Mouse (Mus musculus): ENCODE measurements around the gene Fkbp6. TPM values are rescaled to one million over a fixed set of nuclear protein-coding genes. Genes with fewer than 3 reads are reported as not detected.

Gene Fkbp6
- polyA plus RNA-seq, 1 experiment from 2014 or later = not detected

- Histone ChIP-seq H3K27ac (ENCODE audit: low read depth, low read length) (no peak overlapping the region), H3K27me3 (ENCODE audit: control insufficient read depth, insufficient read depth, low read length) (no peaks in the 10 kb centered on the region), H3K36me3 (ENCODE audit: control insufficient read depth, insufficient read depth, low read length) (no peaks in the 10 kb centered on the region), H3K4me2 (replicated peaks; ENCODE audit: low read depth, low read length) (no peak overlapping the region), H3K9me3 (ENCODE audit: control insufficient read depth, low read length) (peaks cover 3% of the 10 kb centered on the region; the same call in 1 of the 2 replicates), H3K4me3 (ENCODE audit: low read length) (no peak overlapping the region), H3K9ac (ENCODE audit: low read depth, low read length) (no peak overlapping the region), H3K4me1 (ENCODE audit: control insufficient read depth, insufficient read depth, low read length) (no peaks in the 10 kb centered on the region; the same call in 1 of the 2 replicates)
- 87% methylated on average over 3 of the region's 3 CpGs for WGBS
- no peak for ATAC-seq (ENCODE audit: low FRiP score, low TSS enrichment)
Observed at GRCm38 (mm10) chr5:135256166-135256565, 93.7 kb downstream of the Fkbp6 start.

GRCm38 (mm10) chr5:135253741-135254401 lies 96.0 kb downstream of the Fkbp6 start:
- 8% methylated on average over 12 of the region's 12 CpGs for WGBS
- Histone ChIP-seq H3K9ac (ENCODE audit: low read depth, low read length) (no peak overlapping the region; the same call in 1 of the 2 replicates), H3K4me3 (ENCODE audit: low read length) (no peak overlapping the region), H3K36me3 (ENCODE audit: control insufficient read depth, insufficient read depth, low read length) (no peaks in the 10 kb centered on the region), H3K9me3 (ENCODE audit: control insufficient read depth, low read length) (peaks cover 3% of the 10 kb centered on the region; the same call in 1 of the 2 replicates), H3K27ac (ENCODE audit: low read depth, low read length) (no peak overlapping the region), H3K4me1 (ENCODE audit: control insufficient read depth, insufficient read depth, low read length) (peaks cover 5% of the 10 kb centered on the region; the same call in 1 of the 2 replicates), H3K27me3 (ENCODE audit: control insufficient read depth, insufficient read depth, low read length) (peaks cover 20% of the 10 kb centered on the region), H3K4me2 (replicated peaks; ENCODE audit: low read depth, low read length) (no peak overlapping the region)
- ATAC-seq (ENCODE audit: low FRiP score, low TSS enrichment) = 0 out of 2 replicates have a peak, but pooled peaks have one; percentile 5

- peak within 1 kb of the TSS; percentile 100 for H3K4me2 ChIP-seq (replicated peaks; ENCODE audit: low read depth, low read length)
- H3K27ac ChIP-seq (ENCODE audit: low read depth, low read length) = no peak within 1 kb of the TSS
- peak within 1 kb of the TSS; percentile 58 for H3K4me3 ChIP-seq (ENCODE audit: low read length)
- peak within 1 kb of the TSS; percentile 55 for H3K9ac ChIP-seq (ENCODE audit: low read depth, low read length)
- peaks cover 10% of the 10 kb centered on the region for H3K36me3 ChIP-seq (ENCODE audit: control insufficient read depth, insufficient read depth, low read length)
- WGBS = under 1% methylated on average over 51 of the region's 51 CpGs
- H3K9me3 ChIP-seq (ENCODE audit: control insufficient read depth, low read length) = no peaks in the 10 kb centered on the region
- peak; percentile 86 for ATAC-seq (ENCODE audit: low FRiP score, low TSS enrichment)
- H3K27me3 ChIP-seq (ENCODE audit: control insufficient read depth, insufficient read depth, low read length) = peaks cover 23% of the 10 kb centered on the region
- H3K4me1 ChIP-seq (ENCODE audit: control insufficient read depth, insufficient read depth, low read length) = peaks cover 5% of the 10 kb centered on the region; the same call in 1 of the 2 replicates
Observed at GRCm38 (mm10) chr5:135251079-135251454, 98.8 kb downstream of the Fkbp6 start, which contains the start of gene Fzd9. TSS of gene Fzd9 (minus strand) at chr5:135251230.

- Histone ChIP-seq H3K27me3 (ENCODE audit: control insufficient read depth, insufficient read depth, low read length) (peaks cover 23% of the 10 kb centered on the region), H3K4me1 (ENCODE audit: control insufficient read depth, insufficient read depth, low read length) (peaks cover 5% of the 10 kb centered on the region; the same call in 1 of the 2 replicates), H3K9me3 (ENCODE audit: control insufficient read depth, low read length) (no peaks in the 10 kb centered on the region), H3K4me2 (replicated peaks; ENCODE audit: low read depth, low read length) (peak overlapping the region; percentile 100), H3K9ac (ENCODE audit: low read depth, low read length) (peak overlapping the region; percentile 55), H3K4me3 (ENCODE audit: low read length) (peak overlapping the region; percentile 58), H3K36me3 (ENCODE audit: control insufficient read depth, insufficient read depth, low read length) (peaks cover 17% of the 10 kb centered on the region), H3K27ac (ENCODE audit: low read depth, low read length) (no peak overlapping the region)
- 3% methylated on average over 89 of the region's 92 CpGs for WGBS
- ATAC-seq (ENCODE audit: low FRiP score, low TSS enrichment) = peak; percentile 56
Observed at GRCm38 (mm10) chr5:135250186-135251078, 99.4 kb downstream of the Fkbp6 start.

- peaks cover 5% of the 10 kb centered on the region; the same call in 1 of the 2 replicates for H3K4me1 ChIP-seq (ENCODE audit: control insufficient read depth, insufficient read depth, low read length)
- WGBS = 86% methylated on average over 16 of the region's 16 CpGs
Observed at GRCm38 (mm10) chr5:135248956-135249676, 100.7 kb downstream of the Fkbp6 start.

GRCm38 (mm10) chr5:135247337-135247736 lies 102.5 kb downstream of the Fkbp6 start:
- no peak overlapping the region for H3K9ac ChIP-seq (ENCODE audit: low read depth, low read length)

More at GRCm38 (mm10) chr5:135248956-135249676, 100.7 kb downstream of the Fkbp6 start:
- Histone ChIP-seq H3K9me3 (ENCODE audit: control insufficient read depth, low read length) (no peaks in the 10 kb centered on the region), H3K9ac (ENCODE audit: low read depth, low read length) (peak overlapping the region; percentile 7; the same call in 1 of the 2 replicates), H3K4me3 (ENCODE audit: low read length) (no peak overlapping the region), H3K36me3 (ENCODE audit: control insufficient read depth, insufficient read depth, low read length) (peaks cover 30% of the 10 kb centered on the region), H3K4me2 (replicated peaks; ENCODE audit: low read depth, low read length) (no peak overlapping the region), H3K27me3 (ENCODE audit: control insufficient read depth, insufficient read depth, low read length) (peaks cover 23% of the 10 kb centered on the region), H3K27ac (ENCODE audit: low read depth, low read length) (no peak overlapping the region)
- no peak for ATAC-seq (ENCODE audit: low FRiP score, low TSS enrichment)

GRCm38 (mm10) chr5:135246531-135246930 lies 103.3 kb downstream of the Fkbp6 start:
- no peak for ATAC-seq (ENCODE audit: low FRiP score, low TSS enrichment)
- Histone ChIP-seq H3K27me3 (ENCODE audit: control insufficient read depth, insufficient read depth, low read length) (peaks cover 23% of the 10 kb centered on the region), H3K4me3 (ENCODE audit: low read length) (no peak overlapping the region), H3K4me2 (replicated peaks; ENCODE audit: low read depth, low read length) (no peak overlapping the region), H3K27ac (ENCODE audit: low read depth, low read length) (no peak overlapping the region), H3K9me3 (ENCODE audit: control insufficient read depth, low read length) (no peaks in the 10 kb centered on the region), H3K36me3 (ENCODE audit: control insufficient read depth, insufficient read depth, low read length) (peaks cover 56% of the 10 kb centered on the region), H3K4me1 (ENCODE audit: control insufficient read depth, insufficient read depth, low read length) (0 out of 2 replicates have a peak, but pooled peaks cover 5% of the 10 kb centered on the region), H3K9ac (ENCODE audit: low read depth, low read length) (no peak overlapping the region)
- WGBS = 75% methylated on average over 4 of the region's 4 CpGs

More at GRCm38 (mm10) chr5:135247337-135247736, 102.5 kb downstream of the Fkbp6 start:
- no peak overlapping the region for H3K4me2 ChIP-seq (replicated peaks; ENCODE audit: low read depth, low read length)
- WGBS = 84% methylated on average over 9 of the region's 9 CpGs
- peaks cover 23% of the 10 kb centered on the region for H3K27me3 ChIP-seq (ENCODE audit: control insufficient read depth, insufficient read depth, low read length)
- no peaks in the 10 kb centered on the region for H3K9me3 ChIP-seq (ENCODE audit: control insufficient read depth, low read length)
- 0 out of 2 replicates have a peak, but pooled peaks cover 5% of the 10 kb centered on the region for H3K4me1 ChIP-seq (ENCODE audit: control insufficient read depth, insufficient read depth, low read length)
- peaks cover 48% of the 10 kb centered on the region for H3K36me3 ChIP-seq (ENCODE audit: control insufficient read depth, insufficient read depth, low read length)
- no peak overlapping the region for H3K27ac ChIP-seq (ENCODE audit: low read depth, low read length)
- H3K4me3 ChIP-seq (ENCODE audit: low read length) = no peak overlapping the region
- ATAC-seq (ENCODE audit: low FRiP score, low TSS enrichment) = no peak

GRCm38 (mm10) chr5:135243166-135243565 lies 106.7 kb downstream of the Fkbp6 start:
- H3K9ac ChIP-seq (ENCODE audit: low read depth, low read length) = no peak overlapping the region
- no peak overlapping the region for H3K4me2 ChIP-seq (replicated peaks; ENCODE audit: low read depth, low read length)
- no peak for ATAC-seq (ENCODE audit: low FRiP score, low TSS enrichment)
- peaks cover 87% of the 10 kb centered on the region for H3K36me3 ChIP-seq (ENCODE audit: control insufficient read depth, insufficient read depth, low read length)
- WGBS = 89% methylated on average over 1 of the region's 1 CpGs
- no peaks in the 10 kb centered on the region for H3K4me1 ChIP-seq (ENCODE audit: control insufficient read depth, insufficient read depth, low read length)
- H3K27ac ChIP-seq (ENCODE audit: low read depth, low read length) = no peak overlapping the region
- H3K9me3 ChIP-seq (ENCODE audit: control insufficient read depth, low read length) = no peaks in the 10 kb centered on the region
- no peaks in the 10 kb centered on the region for H3K27me3 ChIP-seq (ENCODE audit: control insufficient read depth, insufficient read depth, low read length)
- no peak overlapping the region for H3K4me3 ChIP-seq (ENCODE audit: low read length)
